Mouse (Mus musculus): ENCODE data around the gene Mllt10.

GRCm38 (mm10) chr2:18206811-18207210, 151.8 kb downstream of the Mllt10 start:
- TF ChIP-seq CTCF (IDR thresholded peaks at IDR 0.05; ENCODE audit: low read depth) (no peak), EP300 (IDR thresholded peaks at IDR 0.05; ENCODE audit: low read depth) (no peak)

Data from liver, postnatal 0 days (tissue).